Mouse (Mus musculus): ENCODE results near the gene Grk3. TPM values are rescaled to one million over a fixed set of nuclear protein-coding genes. Genes with fewer than 3 reads are reported as not detected.

Grk3 gene
- polyA plus RNA-seq, 1 experiment from 2014 or later, result 2.9 TPM

DNA sequence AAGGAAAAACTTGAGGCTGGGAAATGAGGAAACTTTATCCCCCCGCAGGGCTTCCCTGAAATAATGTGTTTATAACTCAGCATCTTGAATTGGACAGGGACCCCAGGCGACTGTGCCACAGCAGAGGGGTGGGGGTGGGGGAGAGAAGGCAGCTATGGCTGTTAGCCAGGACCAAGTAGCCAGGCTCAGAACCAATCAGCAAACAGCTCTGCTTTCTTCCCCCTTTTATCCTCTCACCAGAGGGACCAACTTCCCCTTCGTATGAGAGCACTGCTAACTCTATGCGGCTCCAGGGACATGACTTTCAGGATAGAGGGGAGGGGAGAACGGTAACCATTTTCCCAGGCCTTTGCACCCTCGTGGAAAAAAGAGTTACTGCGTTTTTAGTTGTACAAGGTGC lies 42.0 kb downstream of the Grk3 start:
- no peak for ATAC-seq
- Histone ChIP-seq H3K36me3 (ENCODE audit: control insufficient read depth, insufficient read depth) (no peaks in the 10 kb centered on the region), H3K27ac (ENCODE audit: low read depth, low read length) (no peak overlapping the region), H3K4me2 (replicated peaks; ENCODE audit: low read depth) (no peak overlapping the region), H3K27me3 (replicated peaks; ENCODE audit: control insufficient read depth, insufficient read depth, low read length) (no peaks in the 10 kb centered on the region), H3K4me3 (ENCODE audit: low read depth, low read length) (no peak overlapping the region), H3K9ac (ENCODE audit: low read depth, low read length) (no peak overlapping the region), H3K4me1 (replicated peaks; ENCODE audit: control insufficient read depth, insufficient read depth, low read length) (no peaks in the 10 kb centered on the region), H3K9me3 (ENCODE audit: control insufficient read depth) (no peaks in the 10 kb centered on the region)
- no peak for TF ChIP-seq CTCF (IDR thresholded peaks at IDR 0.05; ENCODE audit: low read depth)
- WGBS, result 65% methylated on average over 7 of the region's 7 CpGs

DNA sequence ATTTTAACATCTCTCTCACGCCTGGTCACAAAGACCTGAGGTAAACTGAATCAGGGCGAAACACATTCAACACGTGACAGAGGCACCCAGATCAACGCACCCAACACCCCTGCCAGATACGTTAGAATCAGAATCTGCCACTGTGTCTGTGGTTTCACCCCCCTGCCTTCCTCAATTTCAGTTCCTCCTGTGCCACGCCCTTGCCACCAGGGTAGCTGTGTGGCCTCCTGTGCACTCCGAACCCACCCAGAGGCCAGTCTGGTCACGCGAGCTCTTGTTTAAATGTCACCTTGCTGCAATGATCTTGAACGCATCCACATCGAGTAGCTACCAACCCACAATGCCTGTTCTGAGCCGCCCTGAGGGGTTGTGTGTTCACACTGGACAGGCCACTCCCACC lies 43.3 kb downstream of the Grk3 start:
- Histone ChIP-seq H3K27ac (ENCODE audit: low read depth, low read length) (no peak overlapping the region), H3K36me3 (ENCODE audit: control insufficient read depth, insufficient read depth) (no peaks in the 10 kb centered on the region), H3K4me3 (ENCODE audit: low read depth, low read length) (no peak overlapping the region), H3K4me1 (replicated peaks; ENCODE audit: control insufficient read depth, insufficient read depth, low read length) (no peaks in the 10 kb centered on the region), H3K9me3 (ENCODE audit: control insufficient read depth) (no peaks in the 10 kb centered on the region), H3K27me3 (replicated peaks; ENCODE audit: control insufficient read depth, insufficient read depth, low read length) (no peaks in the 10 kb centered on the region), H3K4me2 (replicated peaks; ENCODE audit: low read depth) (no peak overlapping the region), H3K9ac (ENCODE audit: low read depth, low read length) (no peak overlapping the region)
- ATAC-seq, result no peak
- TF ChIP-seq CTCF (IDR thresholded peaks at IDR 0.05; ENCODE audit: low read depth), result no peak
- WGBS, result 69% methylated on average over 12 of the region's 12 CpGs

DNA sequence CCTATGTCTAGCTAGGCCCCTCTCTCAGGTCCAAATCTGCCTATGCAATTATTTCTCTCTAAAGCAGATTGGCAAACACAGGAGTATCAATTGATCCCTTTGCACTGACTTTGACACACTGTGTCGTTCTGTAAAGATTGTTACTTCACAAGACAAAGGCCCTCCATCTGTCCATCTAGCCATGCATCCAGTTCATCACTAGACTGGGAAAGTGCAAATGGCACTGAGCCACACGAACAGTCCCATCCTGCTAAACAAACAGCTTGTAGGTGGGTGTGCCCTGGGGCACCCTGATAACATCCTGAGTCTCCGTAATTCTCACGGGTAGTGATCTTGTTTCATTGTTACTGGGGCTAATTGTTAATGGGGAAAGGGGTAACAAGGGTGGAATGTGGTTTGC lies 52.1 kb downstream of the Grk3 start:
- no peak for TF ChIP-seq CTCF (IDR thresholded peaks at IDR 0.05; ENCODE audit: low read depth)
- Histone ChIP-seq H3K9me3 (ENCODE audit: control insufficient read depth) (no peaks in the 10 kb centered on the region), H3K36me3 (ENCODE audit: control insufficient read depth, insufficient read depth) (no peaks in the 10 kb centered on the region), H3K4me3 (ENCODE audit: low read depth, low read length) (no peak overlapping the region), H3K4me2 (replicated peaks; ENCODE audit: low read depth) (no peak overlapping the region), H3K27ac (ENCODE audit: low read depth, low read length) (no peak overlapping the region), H3K4me1 (replicated peaks; ENCODE audit: control insufficient read depth, insufficient read depth, low read length) (no peaks in the 10 kb centered on the region), H3K27me3 (replicated peaks; ENCODE audit: control insufficient read depth, insufficient read depth, low read length) (no peaks in the 10 kb centered on the region), H3K9ac (ENCODE audit: low read depth, low read length) (no peak overlapping the region)
- 45% methylated on average over 4 of the region's 4 CpGs for WGBS
- no peak for ATAC-seq

DNA sequence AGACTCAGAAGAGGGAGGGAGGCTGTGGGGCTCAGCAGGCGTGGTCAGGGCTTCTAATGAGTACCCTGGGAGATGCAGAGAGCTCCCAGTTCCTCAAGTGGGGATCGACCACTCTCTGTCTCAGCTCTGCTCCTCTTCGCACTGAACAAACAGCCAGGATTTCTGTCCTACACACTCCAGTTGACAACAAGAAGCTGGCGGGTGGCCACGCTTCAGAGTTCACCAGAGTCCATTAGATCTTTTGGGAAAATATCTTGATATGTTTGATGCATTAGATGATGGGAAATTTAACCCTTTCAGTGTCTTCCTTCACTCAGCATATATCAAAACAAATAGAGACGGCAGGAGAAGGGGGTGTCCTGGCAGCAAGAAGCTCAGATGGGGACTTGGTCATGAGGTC lies 53.4 kb downstream of the Grk3 start:
- ATAC-seq, result no peak
- H3K36me3 ChIP-seq (ENCODE audit: control insufficient read depth, insufficient read depth), result no peaks in the 10 kb centered on the region
- 71% methylated on average over 6 of the region's 6 CpGs for WGBS
- H3K27me3 ChIP-seq (replicated peaks; ENCODE audit: control insufficient read depth, insufficient read depth, low read length), result no peaks in the 10 kb centered on the region
- no peaks in the 10 kb centered on the region for H3K9me3 ChIP-seq (ENCODE audit: control insufficient read depth)
- H3K9ac ChIP-seq (ENCODE audit: low read depth, low read length), result no peak overlapping the region
- H3K4me1 ChIP-seq (replicated peaks; ENCODE audit: control insufficient read depth, insufficient read depth, low read length), result no peaks in the 10 kb centered on the region
- no peak for TF ChIP-seq CTCF (IDR thresholded peaks at IDR 0.05; ENCODE audit: low read depth)
- no peak overlapping the region for H3K4me2 ChIP-seq (replicated peaks; ENCODE audit: low read depth)
- H3K27ac ChIP-seq (ENCODE audit: low read depth, low read length), result no peak overlapping the region
- H3K4me3 ChIP-seq (ENCODE audit: low read depth, low read length), result no peak overlapping the region

DNA sequence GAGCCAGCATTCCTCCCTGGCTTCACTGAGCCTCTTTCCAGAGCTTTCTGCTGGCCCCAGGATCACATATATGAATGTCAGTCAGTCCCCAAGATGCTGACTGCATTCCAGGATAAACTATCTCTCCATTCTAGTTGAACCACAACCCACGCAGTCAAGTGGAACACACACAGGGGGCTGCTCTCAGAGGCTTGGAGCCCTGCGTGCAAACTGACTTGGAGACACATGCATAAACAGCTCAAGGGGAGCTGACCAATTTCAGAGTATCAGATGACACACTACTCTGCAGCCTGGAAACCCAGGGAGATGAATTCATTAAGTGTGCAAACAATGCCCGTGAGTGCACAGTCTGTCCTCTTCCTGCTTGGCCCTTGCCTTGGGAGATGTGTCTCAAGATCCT lies 54.7 kb downstream of the Grk3 start:
- Histone ChIP-seq H3K4me3 (ENCODE audit: low read depth, low read length) (no peak overlapping the region), H3K27me3 (replicated peaks; ENCODE audit: control insufficient read depth, insufficient read depth, low read length) (no peaks in the 10 kb centered on the region), H3K9ac (ENCODE audit: low read depth, low read length) (no peak overlapping the region), H3K36me3 (ENCODE audit: control insufficient read depth, insufficient read depth) (peaks cover 4% of the 10 kb centered on the region; the same call in 1 of the 2 replicates), H3K27ac (ENCODE audit: low read depth, low read length) (no peak overlapping the region), H3K4me2 (replicated peaks; ENCODE audit: low read depth) (no peak overlapping the region), H3K4me1 (replicated peaks; ENCODE audit: control insufficient read depth, insufficient read depth, low read length) (no peaks in the 10 kb centered on the region), H3K9me3 (ENCODE audit: control insufficient read depth) (no peaks in the 10 kb centered on the region)
- no peak for TF ChIP-seq CTCF (IDR thresholded peaks at IDR 0.05; ENCODE audit: low read depth)
- WGBS, result 39% methylated on average over 3 of the region's 3 CpGs
- peak; percentile 10; the same call in 1 of the 2 replicates for ATAC-seq

DNA sequence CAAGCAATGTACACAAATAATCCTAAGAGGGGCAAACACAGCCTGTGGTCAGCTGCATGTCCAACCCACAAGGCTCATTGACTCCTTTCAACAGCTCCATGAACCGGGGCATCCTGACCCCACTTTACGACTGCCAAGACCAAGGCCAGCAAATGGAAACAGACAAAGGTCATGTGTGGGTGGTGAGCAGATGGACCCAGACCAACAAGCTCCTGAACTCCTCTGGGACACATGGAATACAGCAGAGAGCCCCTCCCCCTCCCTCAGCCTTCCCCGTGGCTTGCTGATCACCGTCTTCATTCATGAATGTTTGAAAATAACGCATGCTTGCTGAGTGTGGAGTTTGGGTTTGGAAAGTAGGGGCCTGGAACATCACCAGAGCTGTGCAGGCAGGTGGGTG lies 57.3 kb downstream of the Grk3 start:
- Histone ChIP-seq H3K4me3 (ENCODE audit: low read depth, low read length) (no peak overlapping the region), H3K27ac (ENCODE audit: low read depth, low read length) (no peak overlapping the region), H3K36me3 (ENCODE audit: control insufficient read depth, insufficient read depth) (peaks cover 8% of the 10 kb centered on the region; the same call in 1 of the 2 replicates), H3K4me1 (replicated peaks; ENCODE audit: control insufficient read depth, insufficient read depth, low read length) (no peaks in the 10 kb centered on the region), H3K4me2 (replicated peaks; ENCODE audit: low read depth) (no peak overlapping the region), H3K27me3 (replicated peaks; ENCODE audit: control insufficient read depth, insufficient read depth, low read length) (no peaks in the 10 kb centered on the region), H3K9me3 (ENCODE audit: control insufficient read depth) (no peaks in the 10 kb centered on the region), H3K9ac (ENCODE audit: low read depth, low read length) (no peak overlapping the region)
- no peak for TF ChIP-seq CTCF (IDR thresholded peaks at IDR 0.05; ENCODE audit: low read depth)
- ATAC-seq, result no peak
- WGBS, result 68% methylated on average over 5 of the region's 5 CpGs

DNA sequence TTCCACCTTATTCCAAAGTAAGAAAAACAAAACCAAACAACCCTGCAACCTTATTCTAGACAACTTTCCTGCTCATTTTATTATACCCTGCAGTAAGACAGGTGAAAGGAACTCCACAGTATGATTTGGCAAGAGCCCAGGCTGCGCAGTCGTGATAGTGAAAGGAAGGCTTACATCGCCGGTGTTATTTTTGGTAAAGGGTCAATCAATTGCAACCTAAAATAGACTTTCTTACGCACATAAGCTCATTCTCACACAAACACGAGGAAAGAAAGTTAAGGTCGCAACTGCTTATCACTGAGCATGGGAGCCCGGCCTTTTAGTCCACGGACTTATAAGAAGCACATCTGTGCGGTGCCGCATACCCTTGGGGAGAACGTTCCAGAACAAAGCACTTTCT lies 58.8 kb downstream of the Grk3 start:
- Histone ChIP-seq H3K4me1 (replicated peaks; ENCODE audit: control insufficient read depth, insufficient read depth, low read length) (no peaks in the 10 kb centered on the region), H3K27me3 (replicated peaks; ENCODE audit: control insufficient read depth, insufficient read depth, low read length) (no peaks in the 10 kb centered on the region), H3K9me3 (ENCODE audit: control insufficient read depth) (no peaks in the 10 kb centered on the region), H3K4me3 (ENCODE audit: low read depth, low read length) (no peak overlapping the region), H3K9ac (ENCODE audit: low read depth, low read length) (no peak overlapping the region), H3K36me3 (ENCODE audit: control insufficient read depth, insufficient read depth) (peaks cover 15% of the 10 kb centered on the region), H3K27ac (ENCODE audit: low read depth, low read length) (no peak overlapping the region), H3K4me2 (replicated peaks; ENCODE audit: low read depth) (no peak overlapping the region)
- 82% methylated on average over 12 of the region's 12 CpGs for WGBS
- TF ChIP-seq CTCF (IDR thresholded peaks at IDR 0.05; ENCODE audit: low read depth), result no peak
- ATAC-seq, result no peak

Data from intestine, postnatal 0 days (tissue).